Mouse (Mus musculus) NIH3T3 (cell line): ENCODE measurements around the gene Tfg.

Source experiments
- DNase-seq: peaks from one replicate; pipeline ENCODE4 v3.0.0-alpha.2; 2012; ENCODE audit warnings: low read depth

Tfg gene

DNA sequence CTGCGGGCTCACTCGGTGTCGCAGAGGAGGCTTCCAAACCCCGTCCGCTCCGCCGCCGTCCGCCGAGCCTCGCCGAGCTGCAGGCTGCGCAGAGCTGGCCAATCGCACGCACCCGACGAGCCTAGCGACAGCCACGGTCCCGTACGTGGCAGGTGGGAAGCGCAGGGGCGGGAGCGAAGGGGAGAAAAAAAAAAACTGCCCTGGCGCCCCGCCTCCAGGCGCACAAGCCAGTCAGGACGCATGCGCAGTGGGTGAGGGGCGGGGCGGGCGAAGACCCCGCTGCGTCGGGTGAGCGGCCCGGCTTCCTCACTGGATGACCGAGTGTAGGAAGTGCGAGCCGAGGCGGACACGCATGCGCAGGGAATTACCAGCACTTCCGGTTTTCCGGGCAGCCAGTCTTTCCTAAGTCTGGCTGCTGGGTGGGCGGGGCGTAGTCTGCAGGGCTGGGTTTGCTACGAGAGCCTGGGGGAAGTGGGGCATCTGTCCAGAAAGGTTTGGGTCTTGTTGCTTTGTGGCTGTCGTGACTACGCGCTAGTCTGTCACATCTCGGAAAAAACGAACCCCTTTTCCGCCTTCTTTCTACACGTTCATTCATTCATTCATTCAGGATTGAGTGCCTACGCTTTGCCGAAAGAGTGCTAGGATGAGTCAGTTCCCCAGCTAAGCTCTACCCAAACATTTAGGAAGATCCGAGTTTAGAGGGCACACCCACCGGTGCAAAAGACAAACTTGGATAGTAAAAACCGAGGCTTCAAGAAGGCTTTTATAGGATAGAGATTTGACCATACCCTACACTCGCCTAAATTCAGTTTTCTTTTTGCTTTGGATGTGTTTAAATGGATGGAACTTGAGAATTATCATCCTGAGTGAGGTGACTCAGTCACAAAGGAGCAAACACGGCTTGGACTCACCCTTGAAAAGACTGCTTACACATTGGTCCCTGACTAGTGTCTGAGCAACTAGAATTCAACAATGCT, at the start of gene Tfg:
Gene Tfg (minus strand): TSS at position 227 of the 977 bp plus-strand sequence.
- peak; percentile 99 for DNase-seq

DNA sequence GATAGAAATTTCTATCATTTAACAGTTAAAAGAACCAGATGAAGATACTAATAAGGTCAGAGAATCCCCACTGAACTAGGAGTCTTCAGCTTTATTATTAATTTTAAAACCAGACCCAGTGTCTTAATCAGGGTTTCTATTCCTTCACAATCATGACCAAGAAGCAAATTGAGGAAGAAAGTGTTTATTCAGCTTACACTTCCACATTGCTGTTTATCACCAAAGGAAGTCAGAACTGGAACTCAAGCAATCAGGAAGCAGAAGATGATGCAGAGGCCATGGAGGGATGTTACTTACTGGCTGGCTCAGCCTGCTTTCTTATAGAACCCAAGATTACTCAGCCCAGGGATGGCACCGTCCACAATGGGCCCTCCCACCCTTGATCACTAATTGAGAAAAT, 11.8 kb upstream of the Tfg start:
- DNase-seq: no peak

DNA sequence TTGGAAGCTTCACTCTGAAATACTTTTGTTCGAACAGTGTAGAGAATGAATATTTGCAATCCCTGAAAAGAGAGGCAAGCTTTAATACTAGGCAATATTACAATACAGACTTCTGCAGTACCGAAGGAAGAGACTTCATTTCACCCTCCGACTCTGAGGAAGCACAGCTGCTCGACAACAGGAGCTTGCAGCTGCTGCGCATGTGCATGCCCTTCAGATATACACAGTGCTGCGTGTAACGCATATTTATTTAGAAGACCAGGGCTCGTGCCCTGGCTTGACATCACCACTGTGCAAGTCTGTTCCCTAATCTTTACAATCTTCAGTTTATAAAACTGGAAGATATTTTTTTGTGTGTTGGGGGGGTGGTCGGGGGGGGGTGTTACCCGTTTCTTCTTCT, 7.7 kb upstream of the Tfg start:
- DNase-seq: no peak

DNA sequence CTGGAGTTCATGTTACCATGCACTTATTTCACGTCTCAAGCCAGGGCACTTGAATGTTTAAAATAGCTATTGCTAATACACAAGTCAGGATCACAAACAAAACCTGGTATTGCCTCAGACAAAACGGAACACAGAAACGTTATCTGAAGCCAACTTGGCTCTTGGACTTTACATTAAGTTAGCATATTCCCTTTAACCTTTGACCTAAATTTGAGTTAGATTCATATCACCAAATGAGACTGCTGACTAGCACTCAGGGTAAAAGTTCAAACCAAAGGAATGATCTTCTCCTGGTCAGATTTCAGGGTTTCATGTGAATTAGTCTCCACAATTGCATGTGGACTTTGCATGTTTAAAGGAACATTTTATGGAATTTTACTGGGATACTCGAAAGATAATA, 5.1 kb upstream of the Tfg start:
- DNase-seq: peak; percentile 35

DNA sequence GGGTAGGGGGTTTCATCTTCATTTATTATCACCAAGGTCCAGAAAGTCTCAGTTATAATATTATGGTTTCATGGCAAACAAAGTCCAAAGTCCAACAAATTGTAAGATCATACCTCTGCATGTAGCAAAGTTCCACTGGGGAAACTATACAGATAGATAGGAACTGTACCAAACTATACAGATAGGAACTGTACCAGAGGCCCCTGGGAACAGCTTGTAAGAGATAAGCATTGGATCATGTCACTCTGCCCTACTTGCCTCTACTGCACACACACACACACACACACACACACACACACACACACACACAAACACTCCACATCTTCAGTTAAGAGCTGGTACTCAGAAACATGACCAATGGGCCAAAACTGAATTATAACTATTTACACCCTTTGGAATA, 1.8 kb upstream of the Tfg start:
- no peak for DNase-seq

DNA sequence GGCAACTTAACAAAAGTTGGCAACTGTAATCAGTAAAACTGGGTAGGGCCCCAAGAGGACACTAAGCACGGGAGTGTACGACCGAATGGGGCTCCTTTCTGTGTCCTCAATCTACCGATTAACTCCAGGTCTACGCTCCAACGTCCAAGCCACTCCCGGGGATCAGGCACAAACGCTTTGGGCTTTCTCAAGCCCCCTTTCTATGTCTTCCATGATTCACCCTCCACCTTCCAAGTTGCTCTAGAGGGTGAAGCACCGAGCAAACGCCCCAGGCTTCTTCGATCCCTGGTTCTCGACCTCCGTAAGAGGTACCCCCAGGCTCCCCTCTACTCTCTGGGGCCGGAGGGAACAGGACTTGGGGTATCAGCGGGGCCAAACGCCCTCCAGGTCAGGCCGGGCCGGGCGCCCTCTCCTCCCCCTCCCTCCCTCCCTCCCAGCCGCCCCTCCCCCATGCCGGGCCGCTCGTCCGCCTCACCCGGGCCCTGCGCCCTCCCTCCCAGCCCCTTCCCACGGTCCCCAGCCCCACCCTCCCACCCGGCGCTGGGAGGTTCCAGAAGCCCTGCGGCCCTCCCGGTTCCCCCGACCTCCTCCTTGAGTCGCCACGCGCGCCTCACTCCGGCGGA, 582 bp downstream of the Tfg start:
- DNase-seq: peak; percentile 29

DNA sequence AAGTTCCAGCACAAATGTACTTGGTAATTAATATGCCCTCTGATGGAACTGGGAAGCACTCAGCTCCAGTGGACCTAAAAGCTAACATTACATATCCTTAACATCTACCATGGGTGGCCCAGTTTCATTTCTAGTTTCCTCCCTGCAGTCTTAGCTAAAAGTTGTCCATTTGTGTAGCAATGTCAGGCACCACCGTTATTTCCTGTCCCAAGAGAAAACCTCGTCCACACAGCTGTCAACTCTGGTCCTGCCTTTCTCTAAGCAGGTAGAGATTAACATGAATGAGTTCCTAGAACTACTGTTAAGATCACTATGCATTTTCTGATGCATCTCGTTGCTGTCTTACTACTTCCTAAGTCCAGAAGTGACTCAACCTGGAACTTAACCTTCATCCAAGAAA, 1.6 kb downstream of the Tfg start:
- DNase-seq: no peak

DNA sequence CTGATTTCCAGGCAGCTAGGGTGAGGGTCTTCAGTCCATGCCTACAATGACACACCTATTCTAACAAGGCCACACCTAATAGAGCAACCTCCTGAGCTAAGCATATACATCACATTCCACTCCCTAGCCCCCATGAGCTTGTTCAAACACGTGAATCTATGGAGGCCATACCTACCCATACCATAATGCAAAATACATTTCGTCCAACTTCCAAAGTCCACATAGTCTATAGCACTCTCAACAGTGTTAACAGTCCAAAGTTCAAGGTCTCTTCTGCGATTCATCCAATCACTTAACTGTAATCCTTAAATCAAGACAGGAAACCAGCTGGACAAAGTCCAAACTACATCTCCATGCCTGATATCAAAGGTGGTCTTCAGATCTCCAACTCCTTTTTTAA, 7.2 kb downstream of the Tfg start:
- DNase-seq: no peak

DNA sequence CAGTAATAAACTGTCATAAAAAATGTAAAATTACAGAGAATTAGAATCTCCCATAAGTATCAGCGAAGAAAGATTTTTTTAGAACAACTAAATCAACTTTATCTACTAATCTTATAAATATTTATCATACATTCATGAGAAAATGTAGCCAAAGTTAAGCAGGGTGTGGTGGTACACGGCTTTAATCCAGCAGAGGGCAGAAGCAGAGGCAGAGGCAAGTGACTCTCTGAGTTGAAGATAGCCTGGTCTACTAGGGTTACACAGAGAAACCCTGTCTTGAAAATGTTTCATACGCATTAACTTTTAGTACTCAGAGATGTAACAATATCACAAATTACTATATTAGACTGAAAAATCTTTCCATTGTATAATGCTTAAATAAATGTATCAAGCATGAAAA, 11.5 kb downstream of the Tfg start:
- DNase-seq: no peak

DNA sequence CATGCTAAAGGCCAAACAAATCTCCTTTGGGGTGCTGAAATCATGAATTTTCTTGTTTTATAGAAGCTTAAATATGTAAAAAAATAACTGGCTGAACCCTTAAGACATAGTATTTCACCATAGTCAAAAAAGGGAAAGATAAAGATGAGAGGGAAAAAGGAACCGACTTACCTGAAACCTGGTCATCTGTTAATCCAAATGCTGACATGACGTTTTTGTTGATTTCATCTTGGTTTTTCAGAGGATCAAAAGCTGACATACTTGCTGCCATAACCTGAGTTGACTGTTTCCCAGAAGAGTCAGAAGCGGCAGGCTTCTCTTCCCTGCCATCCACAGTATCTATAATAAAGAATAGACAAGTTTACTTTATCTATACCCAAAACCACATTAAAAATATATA, 16.4 kb downstream of the Tfg start:
- no peak for DNase-seq

DNA sequence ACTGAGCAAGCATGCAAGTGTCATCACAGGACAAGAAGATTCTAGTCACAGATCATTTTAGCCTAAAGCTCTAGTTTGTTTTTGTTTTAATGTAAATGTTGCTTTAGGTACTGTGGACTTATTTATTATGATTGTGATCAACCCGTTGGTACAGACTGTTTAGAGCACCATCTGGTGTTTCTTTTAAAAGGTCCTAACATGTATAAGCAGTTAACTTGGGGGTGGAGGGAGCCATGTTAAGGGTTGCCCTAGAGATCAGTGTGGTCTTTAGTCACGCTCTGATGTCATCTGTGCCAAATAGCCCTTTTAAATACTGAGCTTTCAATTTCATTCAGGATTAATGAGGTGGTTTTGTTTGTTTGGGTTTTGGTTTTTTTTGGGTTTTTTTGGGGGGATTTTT, 20.8 kb downstream of the Tfg start:
- no peak for DNase-seq

DNA sequence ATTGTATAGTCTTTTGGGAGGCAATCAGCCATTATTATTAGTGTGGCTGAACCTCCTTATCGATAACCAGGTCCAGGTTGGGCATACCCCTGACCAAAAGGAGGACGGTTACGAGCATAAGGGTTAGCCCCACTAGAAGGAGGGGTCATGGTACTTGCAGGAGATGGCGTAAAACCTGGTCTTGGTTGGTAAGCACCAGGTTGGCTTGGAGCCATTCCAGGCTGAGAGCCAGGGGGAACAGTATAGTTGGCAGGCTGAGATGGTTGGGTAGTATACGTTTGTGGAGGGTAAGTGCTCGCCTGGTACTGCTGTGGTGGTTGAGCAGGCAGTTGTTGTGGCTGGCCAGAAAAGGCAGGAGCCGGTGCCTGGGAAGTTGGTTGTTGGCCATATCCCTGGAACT, 26.5 kb downstream of the Tfg start:
- DNase-seq: no peak

DNA sequence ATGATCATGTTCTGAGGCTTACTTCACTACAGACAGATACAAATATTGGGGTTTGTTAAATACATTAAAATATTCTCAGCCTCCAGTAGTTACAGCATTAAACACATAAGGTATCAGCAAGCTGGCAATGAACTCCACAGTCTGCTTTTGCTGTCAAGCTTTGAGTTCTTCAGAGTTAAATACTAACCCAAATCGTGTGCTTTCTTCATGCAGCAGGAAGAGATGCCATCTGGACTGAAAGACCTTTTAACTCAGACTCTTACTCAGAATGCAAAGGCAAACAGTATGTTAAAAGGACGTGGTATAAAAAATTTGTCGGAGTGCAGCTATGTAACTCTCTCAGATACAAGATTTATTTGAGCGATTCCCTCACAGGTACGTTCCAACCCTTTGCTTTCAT, 30.5 kb downstream of the Tfg start:
- no peak for DNase-seq

DNA sequence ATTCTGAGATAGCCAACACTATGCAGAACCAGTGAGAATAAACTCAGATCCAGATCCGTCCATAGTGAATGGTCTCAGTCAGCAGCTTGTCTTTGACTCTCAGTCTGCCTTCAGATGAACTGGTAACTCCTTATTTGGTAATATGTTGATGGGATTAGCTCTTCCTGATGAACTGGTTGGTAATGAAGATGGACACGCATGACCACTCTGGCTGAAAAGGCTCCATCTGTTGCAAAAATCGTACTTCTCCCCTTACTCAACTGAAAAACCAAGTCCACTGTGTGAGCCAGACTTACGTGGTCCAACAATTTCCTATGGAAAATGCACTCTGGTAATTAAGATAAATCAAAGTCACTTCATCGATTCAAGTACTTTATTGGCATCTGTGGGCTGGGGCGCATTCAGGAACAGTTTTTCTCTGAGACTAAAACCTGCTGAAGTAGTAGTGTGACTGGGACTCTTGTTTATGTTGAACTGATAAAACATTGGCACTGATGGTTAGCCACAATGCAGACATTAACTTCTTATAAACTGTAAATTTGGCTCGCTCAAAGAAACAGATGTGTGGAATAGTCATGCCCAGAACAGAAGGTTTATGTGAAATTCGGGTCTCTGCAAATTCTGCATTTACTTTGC, 36.1 kb downstream of the Tfg start:
- DNase-seq: no peak

DNA sequence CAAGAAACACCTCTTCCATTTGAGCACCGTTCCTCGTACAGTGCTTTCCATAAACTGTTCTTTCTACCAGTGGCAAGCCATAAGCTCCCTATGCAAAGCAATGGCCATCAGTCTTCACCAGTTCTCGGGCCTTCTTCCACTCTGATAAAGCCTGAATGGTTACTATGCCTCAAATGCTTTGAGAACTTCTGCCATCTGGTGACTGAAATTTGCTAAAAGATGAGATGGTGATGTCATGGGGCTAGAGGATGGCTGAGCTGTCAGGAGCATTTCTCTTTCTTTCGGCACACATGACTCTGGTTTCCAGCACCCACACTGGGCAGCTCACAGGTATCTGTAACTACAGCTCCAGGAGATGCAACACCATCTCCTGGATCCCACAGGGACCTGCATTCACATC, 40.1 kb downstream of the Tfg start:
- DNase-seq: peak; percentile 54

DNA sequence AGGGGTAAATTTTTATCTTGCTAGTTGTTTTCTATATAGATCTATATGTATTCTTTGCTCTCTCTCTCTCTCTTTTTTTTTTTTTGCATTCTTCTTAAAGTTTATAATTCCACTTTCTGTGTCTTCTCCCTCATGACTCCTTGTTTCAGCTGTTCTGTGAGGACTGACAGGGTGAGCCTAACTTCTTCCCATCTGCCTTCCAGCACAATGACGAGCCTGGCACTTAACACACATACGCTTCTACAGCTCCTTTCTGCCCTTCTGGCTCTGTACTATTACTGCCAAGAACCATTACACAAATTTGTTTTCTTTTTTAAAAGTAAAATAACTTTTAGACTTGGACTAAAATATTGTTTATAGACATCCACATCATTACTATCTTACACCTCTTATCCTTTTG, 43.8 kb downstream of the Tfg start:
- DNase-seq: no peak

DNA sequence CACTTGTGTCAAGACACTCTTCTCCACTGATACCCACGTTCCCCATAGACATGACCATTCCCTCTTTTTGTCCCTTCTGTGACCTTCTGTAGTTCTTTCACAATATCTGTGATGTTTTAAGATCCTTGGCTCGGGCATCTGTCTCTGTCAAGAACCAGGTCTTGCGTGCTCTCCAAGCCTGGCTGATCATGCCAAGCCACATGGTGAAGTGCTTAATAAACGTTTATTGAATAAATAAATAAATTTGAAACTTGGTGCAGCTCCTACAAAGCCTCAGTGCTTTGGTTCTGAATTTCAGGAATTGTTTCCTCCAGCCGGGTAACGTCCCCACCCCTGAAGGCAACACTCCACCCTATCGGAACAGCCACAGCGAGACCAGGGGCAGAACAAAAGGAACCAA, 46.3 kb downstream of the Tfg start:
- DNase-seq: peak; percentile 10

DNA sequence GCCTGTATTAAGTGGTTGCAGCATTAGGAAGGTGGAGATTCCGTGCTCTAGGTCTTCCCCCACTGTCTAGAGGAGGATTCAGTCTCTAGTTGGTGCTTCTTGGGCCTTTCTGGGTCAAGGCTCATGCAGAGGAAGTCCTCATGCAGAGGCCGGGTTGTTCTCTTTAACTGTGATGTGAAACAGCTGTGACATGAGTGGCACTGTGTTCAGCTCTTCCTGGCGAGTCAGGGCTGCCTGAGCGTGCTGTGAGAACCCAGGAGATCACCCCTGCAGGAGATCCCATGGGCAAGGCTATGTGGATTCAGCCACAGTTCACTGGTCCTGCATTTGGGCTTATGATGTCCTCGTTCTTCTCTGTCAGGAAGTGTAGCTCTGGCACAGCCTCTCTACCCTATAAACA, 47.7 kb downstream of the Tfg start:
- DNase-seq: no peak

DNA sequence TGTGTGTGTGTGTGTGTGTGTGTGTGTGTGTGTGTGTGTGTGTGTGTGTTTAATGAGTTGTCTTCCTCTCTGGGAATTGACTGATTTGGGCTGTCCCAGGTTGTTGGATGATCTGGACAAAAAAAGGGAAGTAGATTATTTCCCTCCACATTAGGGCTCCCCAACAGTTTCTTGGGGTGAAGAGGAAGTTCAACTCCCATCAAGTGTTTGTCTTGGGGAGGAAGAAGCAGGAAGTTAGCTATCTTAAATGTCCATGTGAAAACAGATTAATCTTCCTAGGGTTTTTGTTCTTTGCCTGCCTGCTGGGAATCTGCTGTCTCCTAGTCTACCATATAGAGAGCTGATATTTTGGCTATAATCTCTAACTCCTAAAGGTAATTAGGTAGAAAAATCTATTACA, 58.4 kb downstream of the Tfg start:
- no peak for DNase-seq

DNA sequence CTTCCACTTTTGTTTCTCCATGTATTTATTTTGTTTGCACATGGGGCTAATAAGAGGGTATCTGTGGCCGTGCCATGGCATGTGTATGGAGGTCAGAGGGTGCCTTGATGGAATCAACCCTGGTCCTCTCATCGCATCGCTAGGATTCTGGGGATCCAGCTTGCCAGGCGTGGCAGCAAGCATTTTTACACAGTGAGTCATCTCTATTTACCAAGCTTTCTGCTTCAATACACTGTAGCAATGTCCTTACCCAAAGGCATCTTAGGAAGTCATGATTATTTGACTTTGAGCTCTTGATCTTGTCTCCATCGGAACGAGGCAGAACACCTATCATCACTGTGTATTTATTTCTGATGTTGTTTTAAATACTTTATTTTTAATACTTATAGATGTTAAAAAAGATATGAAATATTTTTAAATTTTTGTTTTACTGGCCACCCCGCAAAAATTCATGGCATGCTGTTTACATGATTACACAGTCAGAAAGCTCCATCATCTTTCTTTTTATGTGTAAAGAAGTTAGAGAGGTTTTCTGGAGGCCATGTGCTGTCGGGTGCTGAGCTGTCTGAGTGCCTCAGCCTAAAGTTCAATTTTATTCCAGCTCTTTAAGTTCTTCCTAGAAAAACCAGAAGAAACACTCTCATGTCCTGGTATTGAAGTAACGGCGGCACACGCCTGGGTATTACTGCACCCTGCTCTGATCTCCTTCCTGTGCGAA, 61.9 kb downstream of the Tfg start:
- DNase-seq: peak; percentile 36

DNA sequence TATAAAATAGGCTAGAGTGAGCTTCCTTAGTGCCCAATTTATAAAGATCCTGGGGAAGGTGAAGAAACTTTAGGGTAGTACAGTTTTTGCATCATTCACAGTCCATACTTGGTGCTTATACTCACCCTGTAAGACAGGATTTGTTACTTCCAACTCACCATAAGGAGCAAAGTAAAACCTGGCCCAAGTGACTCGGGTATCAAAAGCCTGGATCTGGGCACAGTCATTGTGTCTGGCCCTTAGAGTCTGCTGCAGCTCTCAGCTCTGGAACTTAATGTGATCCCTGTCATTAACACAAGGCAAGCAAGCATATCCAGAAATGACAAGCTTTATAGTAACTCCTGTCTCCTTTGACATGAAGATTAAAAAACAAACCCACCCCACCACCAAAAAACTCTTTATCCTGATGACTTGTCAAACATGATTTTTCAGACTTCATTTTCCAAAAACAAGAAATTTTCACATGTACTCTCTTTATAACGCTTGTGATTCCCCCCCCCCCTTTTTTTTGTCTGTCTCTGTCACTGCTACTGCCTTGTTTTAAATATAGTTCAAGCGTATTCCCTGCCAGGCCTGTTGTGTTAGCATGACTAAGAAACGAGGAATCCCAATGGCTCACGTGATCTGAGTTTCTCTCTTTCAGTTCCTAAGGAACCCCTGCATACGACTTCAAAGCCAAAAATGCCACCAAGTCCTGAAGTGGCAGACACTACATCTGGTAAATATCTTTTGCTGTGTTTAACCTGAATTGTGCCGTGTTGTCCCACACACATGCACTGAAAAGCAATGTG, 70.7 kb downstream of the Tfg start:
- peak; percentile 20 for DNase-seq

DNA sequence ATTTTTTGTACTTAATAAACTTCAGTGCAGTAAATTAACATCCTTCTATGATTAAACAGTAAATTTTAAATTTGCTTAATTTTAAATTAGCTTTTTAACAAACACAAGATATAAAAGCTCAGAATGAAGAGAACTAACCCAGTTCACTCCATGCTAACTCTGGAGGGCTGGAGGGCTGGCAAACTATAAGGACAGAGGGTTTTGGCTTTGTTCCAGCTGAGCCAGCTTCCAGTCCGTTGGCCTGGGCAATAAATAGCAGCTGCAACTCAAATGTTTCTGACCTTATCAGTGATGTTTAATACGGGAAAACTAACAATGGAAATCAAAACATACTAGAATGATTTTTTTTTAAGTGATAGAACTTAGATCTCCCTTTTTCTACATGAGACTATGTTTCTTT, 72.0 kb downstream of the Tfg start:
- no peak for DNase-seq
